Mouse (Mus musculus): ENCODE results near the gene Stim2. TPM values are rescaled to one million over a fixed set of nuclear protein-coding genes. Genes with fewer than 3 reads are reported as not detected.

The Stim2 gene
- polyA plus RNA-seq, 1 experiment from 2014 or later, result 26.0 TPM

- ATAC-seq (ENCODE audit: low FRiP score, low TSS enrichment), result no peak
- Histone ChIP-seq H3K9me3 (ENCODE audit: control insufficient read depth, low read length) (no peaks in the 10 kb centered on the region), H3K27me3 (ENCODE audit: control insufficient read depth, insufficient read depth, low read length) (no peaks in the 10 kb centered on the region), H3K27ac (ENCODE audit: low read depth, low read length) (no peak overlapping the region), H3K4me1 (ENCODE audit: control insufficient read depth, insufficient read depth, low read length) (0 out of 2 replicates have a peak, but pooled peaks cover 7% of the 10 kb centered on the region), H3K4me2 (replicated peaks; ENCODE audit: low read depth, low read length) (no peak overlapping the region), H3K36me3 (ENCODE audit: control insufficient read depth, insufficient read depth, low read length) (no peaks in the 10 kb centered on the region), H3K4me3 (ENCODE audit: low read length) (no peak overlapping the region), H3K9ac (ENCODE audit: low read depth, low read length) (no peak overlapping the region)
- WGBS, result 94% methylated on average over 4 of the region's 4 CpGs
These were observed 162.3 kb downstream of the Stim2 start for GRCm38 (mm10) chr5:54160561-54160960.

GRCm38 (mm10) chr5:54163890-54164289 lies 165.6 kb downstream of the Stim2 start:
- Histone ChIP-seq H3K36me3 (ENCODE audit: control insufficient read depth, insufficient read depth, low read length) (no peaks in the 10 kb centered on the region), H3K27ac (ENCODE audit: low read depth, low read length) (no peak overlapping the region), H3K9me3 (ENCODE audit: control insufficient read depth, low read length) (no peaks in the 10 kb centered on the region), H3K4me2 (replicated peaks; ENCODE audit: low read depth, low read length) (no peak overlapping the region), H3K4me1 (ENCODE audit: control insufficient read depth, insufficient read depth, low read length) (no peaks in the 10 kb centered on the region), H3K27me3 (ENCODE audit: control insufficient read depth, insufficient read depth, low read length) (no peaks in the 10 kb centered on the region), H3K9ac (ENCODE audit: low read depth, low read length) (no peak overlapping the region), H3K4me3 (ENCODE audit: low read length) (no peak overlapping the region)
- no peak for ATAC-seq (ENCODE audit: low FRiP score, low TSS enrichment)
- WGBS, result 80% methylated on average over 4 of the region's 4 CpGs

Other genes with a start within 250 kb of the Stim2 start
- 38.6 and 43.8 TPM in 2 replicates for gene Tbc1d19, start 188.9 kb upstream of the Stim2 start, polyA plus RNA-seq (2014; fragmentation: Nextera tagmentation; extraction: Ambion mirVana)

Measured in kidney, embryonic 14.5 days (tissue).